9 mouse cellular contexts compared by ENCODE assay signal in the genomic region with DNA sequence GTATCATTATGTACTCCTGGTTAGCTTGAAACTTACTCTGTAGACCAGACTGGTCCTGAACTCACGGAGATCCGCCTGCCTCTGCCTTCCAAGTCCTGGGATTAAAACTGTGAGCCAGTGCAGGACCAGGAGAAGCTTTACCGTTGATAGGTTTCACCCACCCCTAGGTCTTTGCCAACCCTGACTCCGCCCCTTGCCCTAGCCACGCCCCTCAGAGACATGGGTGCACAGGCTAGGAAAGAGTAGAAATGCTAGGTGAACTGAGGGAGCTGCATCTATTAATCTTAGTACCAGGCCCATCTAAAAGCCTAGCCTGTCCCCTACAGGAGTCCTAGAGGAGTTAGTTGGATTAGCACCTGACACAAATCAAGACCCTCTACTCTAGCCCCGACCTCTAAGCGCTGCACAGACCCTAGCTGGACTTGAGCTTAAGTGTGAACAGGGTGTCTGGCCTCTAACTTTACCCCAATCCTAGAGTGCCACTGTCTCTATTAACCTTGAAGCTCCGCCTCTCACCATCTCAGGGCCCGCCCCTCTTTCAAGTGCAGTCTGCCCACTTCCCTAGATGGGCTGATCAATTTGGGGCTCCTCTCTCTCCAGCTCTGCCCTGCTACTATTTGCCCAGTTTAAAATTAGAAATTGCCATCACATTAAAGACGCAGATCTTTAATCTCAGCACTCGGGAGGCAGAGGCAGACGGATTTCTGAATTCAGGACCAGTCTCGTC. TPM values are rescaled to one million over a fixed set of nuclear protein-coding genes. Genes with fewer than 3 reads are reported as not detected.
DNase-seq lines count a peak whose midpoint lies in the region; ATAC-seq and TF ChIP-seq lines count a peak whose summit lies in the region.
"Had no signal": no experiment of that assay in that cellular context is flagged by ENCODE, and none has a peak within 500 bp of the region (broad histone marks: within the 10 kb centered on the region; RNA-seq: fewer than 3 reads in every experiment).

No protein-coding gene starts in this region.

- 69% methylated on average over 13 of the region's 13 CpGs for WGBS in lung, embryonic 16.5 days

- no peaks in the 10 kb centered on the region for H3K27me3 ChIP-seq in lung, embryonic 16.5 days (ENCODE audit: control insufficient read depth, insufficient read depth, low read depth, low read length)
- no peaks in the 10 kb centered on the region for H3K27me3 ChIP-seq in myocyte (ENCODE audit: control insufficient read depth, insufficient read depth, insufficient read length)

- no peak for ATAC-seq in lung, embryonic 16.5 days (ENCODE audit: low read depth)
- ATAC-seq in granulocyte monocyte progenitor cell, adult 5-6 weeks (replicated peaks; ENCODE audit: poor library complexity, severe bottlenecking), result peak; percentile 53

- peak overlapping the region; percentile 81 for H3K27ac ChIP-seq in lung, embryonic 16.5 days (ENCODE audit: low read length)

- peak overlapping the region; percentile 80 for H3K9ac ChIP-seq in lung, embryonic 16.5 days (ENCODE audit: low read length)

- intact Hi-C loops in left cerebral cortex, postnatal 4 days (cut with DNase I), result no loop called here

- H3K4me1 ChIP-seq in lung, embryonic 16.5 days (replicated peaks; ENCODE audit: control insufficient read depth, insufficient read depth, low read length), result peaks cover 20% of the 10 kb centered on the region

- TF ChIP-seq POLR2A in myocyte (IDR thresholded peaks at IDR 0.05; ENCODE audit: insufficient read length, low read depth), result no peak

- peak overlapping the region; percentile 74 for H3K4me2 ChIP-seq in lung, embryonic 16.5 days (ENCODE audit: low read depth, low read length)
- peak overlapping the region; percentile 75 for H3K4me2 ChIP-seq in myocyte (ENCODE audit: low read depth)

- H3K4me3 ChIP-seq in lung, embryonic 16.5 days (ENCODE audit: low read length), result peak overlapping the region; percentile 64
- H3K4me3 ChIP-seq in myocyte, result peak overlapping the region; percentile 38

- H3K36me3 ChIP-seq in lung, embryonic 16.5 days (ENCODE audit: control insufficient read depth, insufficient read depth, low read length), result peaks cover 27% of the 10 kb centered on the region
- H3K36me3 ChIP-seq in myocyte (ENCODE audit: control insufficient read depth, insufficient read depth), result no peaks in the 10 kb centered on the region

- H3ac ChIP-seq in myocyte (ENCODE audit: control insufficient read depth, insufficient read length), result no peak overlapping the region

- peak; percentile 36 for DNase-seq in adrenal gland, postnatal 14 days
- no peak for DNase-seq in adrenal gland, adult 8-10 months
- DNase-seq in lung, postnatal 4 days, result no peak
- DNase-seq in left cerebral cortex, postnatal 4 days, result no peak
- no peak for DNase-seq in gastrocnemius, postnatal 10 days
- DNase-seq: kidney, adult 11 months had no signal

- H3K9me3 ChIP-seq in lung, embryonic 16.5 days (ENCODE audit: control insufficient read depth, low read length), result no peaks in the 10 kb centered on the region

- no peaks in the 10 kb centered on the region for H3K79me2 ChIP-seq in myocyte (ENCODE audit: control insufficient read depth, insufficient read depth)

TF ChIP-seq in myocyte, 11 proteins besides CTCF, POLR2A, EP300 and RAD21:
- no peak for TF ChIP-seq USF1 (IDR thresholded peaks at IDR 0.05; ENCODE audit: low read depth)
- TF ChIP-seq REST (IDR thresholded peaks at IDR 0.05; ENCODE audit: insufficient read depth, insufficient read length), result no peak
- TF ChIP-seq MYOG (IDR thresholded peaks at IDR 0.05; ENCODE audit: control insufficient read depth in 1 of 3, insufficient read depth in 1 of 3, insufficient read length in 2 of 3, low read depth in 2 of 3), result no peak
- no peak for TF ChIP-seq TCF12 (IDR thresholded peaks at IDR 0.05; ENCODE audit: insufficient read depth, poor library complexity, severe bottlenecking)
- no peak for TF ChIP-seq E2F4 (IDR thresholded peaks at IDR 0.05; ENCODE audit: insufficient read depth)
- no peak for TF ChIP-seq MYOD1 (IDR thresholded peaks at IDR 0.05; ENCODE audit: control insufficient read depth in 1 of 3, insufficient read length in 2 of 3, low read depth in 2 of 3)
- TF ChIP-seq MAX (IDR thresholded peaks at IDR 0.05; ENCODE audit: low read depth), result no peak
- TF ChIP-seq POLR2AphosphoS2 (IDR thresholded peaks at IDR 0.05; ENCODE audit: insufficient read length, low read depth), result no peak
- TF ChIP-seq SRF (IDR thresholded peaks at IDR 0.05; ENCODE audit: control insufficient read depth, insufficient read length, low read depth), result no peak
- TF ChIP-seq CEBPB (IDR thresholded peaks at IDR 0.05; ENCODE audit: insufficient read depth, poor library complexity, severe bottlenecking), result no peak
- no peak for TF ChIP-seq TCF3 (IDR thresholded peaks at IDR 0.05; ENCODE audit: insufficient read length, low read depth)

RNA-seq across cellular contexts. Expression of gene Rcn3, which starts 1.6 kb away (rescaled TPM):
- 38.2 and 39.1 TPM in 2 replicates for total RNA-seq in adrenal gland, postnatal 14 days (2021)
- total RNA-seq in adrenal gland, adult 8-10 months (2022), result 10 to 100 TPM; 33.1 to 51.0 (median 37.1) TPM
- 308 and 326 TPM in 2 replicates for polyA plus RNA-seq in lung, embryonic 16.5 days (2015; fragmentation: Nextera tagmentation; extraction: Ambion mirVana)
- total RNA-seq in granulocyte monocyte progenitor cell, adult 5-6 weeks (2014; fragmentation: Nextera tagmentation), result 2.2 and 11.6 TPM in 2 replicates
- 4.1 and 7.0 TPM in 2 replicates for total RNA-seq in granulocyte monocyte progenitor cell, adult 5-6 weeks (2017)
- 123 TPM for polyA plus RNA-seq in myocyte (2012; fragmentation: generic; extraction: Trizol)
- total RNA-seq in left cerebral cortex, postnatal 4 days (2021), result 10 to 100 TPM; 13.0 to 16.7 TPM
- total RNA-seq in gastrocnemius, postnatal 10 days (2021), result 100 to 1,000 TPM; 103 to 148 TPM

RNA-seq across cellular contexts. Expression of gene Fcgrt, which starts 13.2 kb away (rescaled TPM):
- total RNA-seq in adrenal gland, postnatal 14 days (2021), result 138 and 152 TPM in 2 replicates
- total RNA-seq in adrenal gland, adult 8-10 months (2022), result 100 to 1,000 TPM; 105 to 151 (median 125) TPM
- 93.7 and 97.1 TPM in 2 replicates for polyA plus RNA-seq in lung, embryonic 16.5 days (2015; fragmentation: Nextera tagmentation; extraction: Ambion mirVana)
- total RNA-seq in granulocyte monocyte progenitor cell, adult 5-6 weeks (2014; fragmentation: Nextera tagmentation), result 2.1 and 3.8 TPM in 2 replicates
- 2.7 and 3.6 TPM in 2 replicates for total RNA-seq in granulocyte monocyte progenitor cell, adult 5-6 weeks (2017)
- polyA plus RNA-seq in myocyte (2012; fragmentation: generic; extraction: Trizol), result 67.2 TPM
- 10 to 100 TPM; 17.7 to 18.3 TPM for total RNA-seq in left cerebral cortex, postnatal 4 days (2021)
- total RNA-seq in gastrocnemius, postnatal 10 days (2021), result 10 to 100 TPM; 70.9 to 75.2 TPM

RNA-seq across cellular contexts. Expression of gene Prrg2, which starts 27.9 kb away (rescaled TPM):
- 16.0 and 16.3 TPM in 2 replicates for total RNA-seq in adrenal gland, postnatal 14 days (2021)
- total RNA-seq in adrenal gland, adult 8-10 months (2022), result 10 to 100 TPM; 16.4 to 20.5 (median 17.1) TPM
- polyA plus RNA-seq in lung, embryonic 16.5 days (2015; fragmentation: Nextera tagmentation; extraction: Ambion mirVana), result 28.7 and 31.9 TPM in 2 replicates
- total RNA-seq in granulocyte monocyte progenitor cell, adult 5-6 weeks (2014; fragmentation: Nextera tagmentation), result 6.8 and 9.4 TPM in 2 replicates
- 4.8 and 5.3 TPM in 2 replicates for total RNA-seq in granulocyte monocyte progenitor cell, adult 5-6 weeks (2017)
- polyA plus RNA-seq in myocyte (2012; fragmentation: generic; extraction: Trizol), result 12.9 TPM
- total RNA-seq in left cerebral cortex, postnatal 4 days (2021), result 1 to 10 TPM; 6.2 to 7.2 TPM
- total RNA-seq in gastrocnemius, postnatal 10 days (2021), result 10 to 100 TPM in 1 of 2 experiments, 1 to 10 TPM in 1; 8.5 to 10.7 TPM

RNA-seq across cellular contexts. Expression of gene Nosip, which starts 28.2 kb away (rescaled TPM):
- total RNA-seq in adrenal gland, postnatal 14 days (2021), result 41.6 and 47.5 TPM in 2 replicates
- total RNA-seq in adrenal gland, adult 8-10 months (2022), result 10 to 100 TPM; 57.5 to 81.7 (median 66.6) TPM
- 72.5 and 77.8 TPM in 2 replicates for polyA plus RNA-seq in lung, embryonic 16.5 days (2015; fragmentation: Nextera tagmentation; extraction: Ambion mirVana)
- total RNA-seq in granulocyte monocyte progenitor cell, adult 5-6 weeks (2014; fragmentation: Nextera tagmentation), result 42.2 and 57.2 TPM in 2 replicates
- total RNA-seq in granulocyte monocyte progenitor cell, adult 5-6 weeks (2017), result 49.4 and 63.1 TPM in 2 replicates
- polyA plus RNA-seq in myocyte (2012; fragmentation: generic; extraction: Trizol), result 66.1 TPM
- total RNA-seq in left cerebral cortex, postnatal 4 days (2021), result 10 to 100 TPM; 44.8 to 47.6 TPM
- 10 to 100 TPM; 35.9 to 40.5 TPM for total RNA-seq in gastrocnemius, postnatal 10 days (2021)

RNA-seq across cellular contexts. Expression of gene Rps11, which starts 33.8 kb away (rescaled TPM):
- 1,189 and 1,386 TPM in 2 replicates for total RNA-seq in adrenal gland, postnatal 14 days (2021)
- total RNA-seq in adrenal gland, adult 8-10 months (2022), result 1,000 to 10,000 TPM; 1,085 to 1,250 (median 1,138) TPM
- polyA plus RNA-seq in lung, embryonic 16.5 days (2015; fragmentation: Nextera tagmentation; extraction: Ambion mirVana), result 1,430 and 1,443 TPM in 2 replicates
- total RNA-seq in granulocyte monocyte progenitor cell, adult 5-6 weeks (2014; fragmentation: Nextera tagmentation), result 3,834 and 4,027 TPM in 2 replicates
- total RNA-seq in granulocyte monocyte progenitor cell, adult 5-6 weeks (2017), result 963 and 1,110 TPM in 2 replicates
- polyA plus RNA-seq in myocyte (2012; fragmentation: generic; extraction: Trizol), result 2,217 TPM
- 100 to 1,000 TPM; 707 to 729 TPM for total RNA-seq in left cerebral cortex, postnatal 4 days (2021)
- total RNA-seq in gastrocnemius, postnatal 10 days (2021), result 100 to 1,000 TPM; 762 to 817 TPM
